Mouse (Mus musculus) lung, postnatal 4 days (tissue): ENCODE data around the gene Mrm3.
A peak's percentile ranks its signal among the peaks of the same experiment; 100 is the strongest.
"Not testable (repeated sequence)": the region's sequence is repeated elsewhere in the genome, so short reads cannot be mapped to it uniquely, and the experiment has no call there.

Experiments
- DNase-seq, 2 experiments: peaks; one replicate each; pipeline ENCODE4 v3.0.0; 2021

Mrm3 gene

GRCm38 (mm10) chr11:76242901-76243810 is at the start of gene Mrm3, which contains the start of gene Glod4:
Gene Mrm3 (plus strand): TSS chr11:76243715.
Gene Glod4 (minus strand): TSS chr11:76243725.
- peak; percentile 92 to 95 for DNase-seq

DNA sequence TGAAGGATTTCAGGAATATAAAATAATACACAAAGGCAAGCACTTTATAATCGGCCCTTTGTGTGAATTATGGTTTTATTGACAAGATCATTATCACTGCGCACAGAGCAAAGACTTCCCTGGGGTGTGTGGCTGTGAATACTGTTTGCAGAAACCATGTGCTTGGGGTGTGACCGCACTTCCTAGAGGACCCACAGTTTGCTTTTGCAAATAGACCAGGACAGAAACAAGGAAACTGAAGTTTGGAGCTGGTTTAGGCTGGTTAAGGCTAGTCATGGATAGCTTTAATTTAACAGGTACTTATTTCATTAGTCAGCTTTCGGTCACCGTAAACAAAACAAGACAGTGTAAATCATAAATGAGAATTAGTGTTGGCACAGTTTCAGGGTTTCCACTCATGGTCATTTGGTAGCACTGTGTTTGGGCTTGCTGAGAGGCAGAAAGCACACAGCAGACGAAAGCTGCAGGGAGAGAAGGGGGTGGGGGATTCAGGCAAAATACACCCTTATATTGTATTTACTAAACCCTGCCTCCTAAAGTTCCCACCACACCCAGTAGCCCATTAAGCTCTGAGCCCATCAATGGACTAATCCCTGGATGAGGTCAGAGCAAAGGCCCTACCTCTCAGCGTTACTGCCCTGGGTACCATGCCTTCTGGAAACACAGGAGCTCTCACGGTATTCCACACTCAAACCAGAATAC is 47.1 kb upstream of the Mrm3 start:
- DNase-seq: no peak

- no peak for DNase-seq
These were observed 46.5 kb upstream of the Mrm3 start for GRCm38 (mm10) chr11:76196977-76197469.

- DNase-seq: peak; percentile 90 to 95
These were observed 41.5 kb upstream of the Mrm3 start for GRCm38 (mm10) chr11:76201761-76202674.

GRCm38 (mm10) chr11:76206793-76207192 is 36.7 kb upstream of the Mrm3 start:
- DNase-seq: no peak

DNA sequence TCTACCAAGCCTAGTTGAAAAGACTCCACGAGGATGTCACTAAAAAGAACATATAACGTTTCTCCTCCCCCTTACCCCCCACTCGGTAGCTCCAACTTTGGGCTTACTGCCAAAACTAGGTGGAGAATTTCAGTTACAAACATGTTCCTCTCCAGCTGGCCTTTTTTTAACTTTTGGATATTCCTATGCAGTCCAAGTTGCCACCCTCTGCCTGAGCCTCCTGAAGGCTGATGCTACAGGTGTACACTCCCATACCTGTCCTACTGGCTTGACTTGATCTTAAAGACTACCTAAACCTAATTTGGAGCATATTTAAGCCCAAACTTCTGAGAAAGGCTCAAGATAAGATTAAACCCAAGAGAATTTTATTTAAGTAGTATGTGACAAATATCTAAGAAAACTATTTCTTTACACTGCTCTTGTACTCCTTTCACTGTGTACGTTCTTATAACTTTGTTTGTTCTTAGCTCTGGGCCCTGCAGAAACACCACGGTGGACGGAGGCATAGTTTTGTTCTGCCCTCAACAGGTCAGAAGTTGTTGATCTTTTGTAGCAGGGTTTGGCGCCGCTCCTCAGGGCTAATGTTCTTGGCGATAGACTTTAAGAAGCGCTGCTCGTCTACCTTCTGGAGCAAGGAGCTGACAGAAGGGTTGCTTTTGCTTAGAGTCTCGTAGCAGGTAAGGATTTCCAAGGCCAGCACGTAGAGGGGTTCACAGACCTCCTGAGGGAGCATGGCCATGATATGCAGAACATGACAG is 33.1 kb upstream of the Mrm3 start:
- DNase-seq: peak in 1 of 2 experiments; percentile 39

DNA sequence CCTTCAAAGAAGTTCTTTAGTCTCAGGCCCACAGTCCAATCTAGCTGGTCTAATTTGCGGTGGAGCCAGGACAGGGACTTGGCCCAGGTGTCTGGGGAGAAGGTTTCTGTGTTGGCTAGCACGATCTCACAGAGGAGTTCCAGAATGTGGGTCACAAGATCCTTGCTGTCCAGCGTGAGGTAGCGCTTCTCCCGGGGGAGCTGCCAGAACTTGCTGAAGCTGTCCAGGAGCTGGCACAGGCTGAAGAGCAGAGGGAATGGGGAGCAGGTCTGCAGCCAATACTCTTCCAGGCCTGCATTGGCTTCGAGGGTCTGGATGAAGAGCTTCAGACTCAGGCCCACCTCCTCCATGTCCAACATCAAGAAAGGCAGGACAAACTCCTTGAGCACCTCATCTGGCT is 31.9 kb upstream of the Mrm3 start:
- DNase-seq: not testable (repeated sequence)

GRCm38 (mm10) chr11:76213841-76214240 is 29.7 kb upstream of the Mrm3 start:
- DNase-seq: no peak

GRCm38 (mm10) chr11:76215011-76215410 is 28.5 kb upstream of the Mrm3 start:
- DNase-seq: no peak

- DNase-seq: no peak
These were observed 27.4 kb upstream of the Mrm3 start for GRCm38 (mm10) chr11:76216049-76216540.

DNA sequence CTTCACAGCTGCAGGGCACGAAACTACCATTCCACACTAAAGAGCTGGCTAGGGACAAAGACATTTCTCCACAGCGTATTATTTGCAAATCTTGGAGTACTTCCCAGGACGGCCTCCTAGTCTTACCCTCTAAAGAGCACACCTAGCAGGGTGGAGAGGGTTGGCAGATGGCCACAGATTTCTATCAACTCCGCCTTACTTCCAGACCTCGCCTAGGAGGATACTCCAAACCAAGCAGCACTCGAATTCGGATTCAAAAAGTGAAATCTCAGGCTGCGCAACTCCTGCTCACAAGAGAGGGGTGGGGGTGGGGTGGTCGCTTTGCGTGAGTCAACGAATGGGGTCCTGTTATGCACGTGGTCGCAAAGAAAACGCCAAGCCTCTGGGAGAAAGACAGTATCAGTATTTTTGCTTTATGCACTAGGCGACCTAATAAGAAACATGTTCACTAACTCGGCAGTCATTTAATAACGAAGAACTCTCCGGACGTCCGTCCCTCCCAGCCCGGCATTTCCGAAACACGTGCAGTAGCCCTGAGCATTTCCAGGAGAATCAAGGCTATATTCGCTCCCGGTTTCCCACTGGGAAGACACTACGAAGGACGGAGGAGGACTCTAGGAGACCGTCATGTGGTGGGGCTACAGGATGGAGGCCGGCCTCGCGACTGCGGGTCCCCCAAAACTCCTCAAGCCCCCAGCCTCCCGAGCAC is 26.7 kb upstream of the Mrm3 start:
- DNase-seq: peak; percentile 71 to 80

DNA sequence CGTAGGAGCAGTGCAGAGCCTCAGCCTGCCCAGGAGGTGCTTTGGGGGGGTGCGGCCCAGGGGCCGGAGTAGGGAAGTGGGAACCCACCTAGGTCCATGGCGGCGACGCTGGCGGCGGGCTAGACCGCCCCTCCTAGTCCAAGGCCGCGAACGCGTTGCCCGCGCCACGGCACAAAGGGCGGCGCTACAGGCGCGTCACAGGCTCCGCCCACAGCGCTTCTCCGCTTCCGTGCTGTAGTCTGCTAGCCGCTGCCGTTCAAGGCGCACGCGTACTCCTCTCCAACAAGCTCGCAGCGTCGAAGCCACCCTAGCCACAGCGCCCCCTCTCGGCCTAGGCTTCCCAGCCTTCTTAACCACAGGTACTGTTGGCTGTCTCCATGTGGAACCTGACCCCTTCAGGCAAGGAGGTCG is 26.1 kb upstream of the Mrm3 start, which contains the start of the genes Dbil5 and Gemin4:
Gene Dbil5, plus strand, starts transcription at position 219 of the 411 bp plus-strand sequence.
Gene Gemin4, minus strand, starts transcription at position 275 of the 411 bp plus-strand sequence.
- DNase-seq: peak; percentile 98

GRCm38 (mm10) chr11:76224631-76225030 is 18.9 kb upstream of the Mrm3 start:
- DNase-seq: no peak

- DNase-seq: no peak
These were observed 18.5 kb upstream of the Mrm3 start for GRCm38 (mm10) chr11:76225051-76225450.

DNA sequence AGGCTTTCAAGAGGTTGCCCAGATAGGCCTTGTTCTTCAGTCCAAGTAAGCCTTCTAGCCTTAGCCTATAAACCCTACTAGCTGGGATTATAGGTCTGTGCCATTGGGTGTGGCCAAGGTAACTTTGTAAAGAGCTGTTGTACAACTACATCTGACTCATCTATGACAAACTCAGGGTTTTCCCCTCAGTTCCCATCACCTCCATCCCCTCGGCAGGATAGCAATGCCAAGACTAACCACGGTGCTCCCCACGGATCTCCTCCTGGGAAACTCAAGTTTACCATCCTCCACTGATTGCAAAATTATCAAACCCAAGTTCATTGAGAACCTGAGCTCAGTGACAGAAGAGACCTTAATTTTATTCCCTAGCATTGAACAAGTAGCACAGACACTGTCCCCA is 7.4 kb upstream of the Mrm3 start:
- no peak for DNase-seq

DNA sequence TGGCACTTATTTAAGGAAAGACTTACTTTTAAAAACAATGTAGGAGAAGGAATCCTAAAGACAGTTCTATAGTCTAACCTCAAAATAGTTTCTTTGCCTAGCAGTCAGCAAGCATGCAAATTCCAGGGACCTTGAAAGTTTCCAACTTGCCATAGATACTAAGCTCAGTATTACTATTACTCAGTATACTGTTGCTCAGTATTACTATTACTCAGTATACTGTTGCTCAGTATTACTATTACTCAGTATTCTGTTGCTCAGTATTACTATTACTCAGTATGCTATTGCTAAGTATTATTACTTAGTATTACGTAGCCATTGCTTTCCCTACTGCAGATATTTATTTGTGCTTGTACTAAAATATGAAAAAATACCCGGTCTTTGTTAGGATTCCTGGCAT is 3.8 kb upstream of the Mrm3 start:
- no peak for DNase-seq

DNA sequence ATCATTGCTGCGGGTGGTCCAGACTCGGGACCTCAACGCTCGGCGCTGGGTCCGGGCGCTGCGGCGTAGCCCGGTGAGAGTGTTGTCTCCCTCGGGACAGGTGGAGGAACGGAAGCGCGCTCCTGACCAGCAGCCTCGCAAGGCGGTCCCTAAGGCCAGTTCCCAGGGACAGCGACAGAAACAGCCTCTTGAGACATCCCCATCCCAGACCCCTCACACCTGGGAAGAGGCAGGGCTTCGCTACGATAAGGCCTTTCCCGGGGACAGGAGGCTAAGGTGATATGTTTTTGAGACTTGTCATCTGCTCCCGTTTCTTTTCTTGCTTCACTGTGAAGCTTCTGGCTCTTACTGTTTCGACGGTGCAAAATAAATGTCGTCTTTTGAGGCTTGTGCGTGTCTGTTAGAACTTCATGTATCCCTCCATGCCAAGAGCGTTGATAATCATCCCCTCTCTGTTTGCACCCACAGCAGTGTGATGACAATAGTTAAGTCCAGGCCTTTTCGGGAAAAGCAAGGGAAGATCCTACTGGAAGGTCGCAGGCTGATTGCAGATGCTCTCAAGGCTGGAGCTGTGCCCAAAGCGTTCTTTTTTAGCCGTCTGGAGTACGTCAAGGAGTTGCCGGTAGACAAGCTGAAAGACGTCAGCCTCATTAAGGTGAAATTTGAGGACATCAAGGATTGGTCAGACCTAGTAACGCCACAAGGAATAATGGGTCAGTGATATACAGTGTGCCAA is 464 bp downstream of the Mrm3 start:
- no peak for DNase-seq

DNA sequence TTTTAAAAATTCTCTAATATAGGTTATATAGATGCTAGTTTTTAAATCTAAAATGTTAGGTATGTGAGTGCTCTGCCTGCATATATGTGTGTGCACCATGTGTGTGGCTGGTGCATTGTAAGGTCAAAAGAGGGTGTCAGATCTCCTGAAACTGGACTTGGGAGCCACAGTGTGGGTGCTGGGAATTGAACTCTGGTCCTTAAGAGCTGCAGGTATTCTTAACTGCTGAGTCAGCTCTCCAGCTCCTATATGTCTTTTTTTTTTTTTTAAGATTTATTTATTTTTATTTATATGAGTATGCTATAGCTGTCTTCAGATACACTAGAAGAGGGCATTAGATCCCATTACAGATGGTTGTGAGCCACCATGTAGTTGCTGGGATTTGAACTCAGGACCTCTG is 2.9 kb downstream of the Mrm3 start:
- no peak for DNase-seq

GRCm38 (mm10) chr11:76247239-76247638 is 3.7 kb downstream of the Mrm3 start:
- DNase-seq: no peak

GRCm38 (mm10) chr11:76252036-76252435 is 8.5 kb downstream of the Mrm3 start:
- DNase-seq: no peak
